Mouse (Mus musculus): Measurements from ENCODE around the gene Ppp2r5b. TPM values are rescaled to one million over a fixed set of nuclear protein-coding genes. Genes with fewer than 3 reads are reported as not detected.

The Ppp2r5b gene
- polyA plus RNA-seq, 1 experiment from 2014 or later, result 61.2 TPM

- no peak overlapping the region for H3K27ac ChIP-seq (ENCODE audit: low read depth, low read length)
- H3K4me1 ChIP-seq (ENCODE audit: control insufficient read depth, insufficient read depth, low read length), result peaks cover 8% of the 10 kb centered on the region
- H3K9ac ChIP-seq (ENCODE audit: low read length), result no peak overlapping the region
- 0 out of 2 replicates have a peak, but pooled peaks cover 2% of the 10 kb centered on the region for H3K36me3 ChIP-seq (ENCODE audit: control insufficient read depth, insufficient read depth, low read length)
- H3K4me3 ChIP-seq (ENCODE audit: low read depth, low read length), result no peak overlapping the region
- H3K4me2 ChIP-seq (ENCODE audit: low read depth), result no peak overlapping the region
- ATAC-seq (ENCODE audit: insufficient read depth, low FRiP score, low TSS enrichment) (no peak), DNase-seq (ENCODE audit: low spot score) (no peak)
- no peaks in the 10 kb centered on the region for H3K9me3 ChIP-seq (ENCODE audit: control insufficient read depth, low read length)
- WGBS, result 68% methylated on average over 7 of the region's 7 CpGs
- H3K27me3 ChIP-seq (ENCODE audit: control insufficient read depth, insufficient read depth, low read length), result no peaks in the 10 kb centered on the region
Observed at GRCm38 (mm10) chr19:6236842-6237241, 1.2 kb upstream of the Ppp2r5b start.

GRCm38 (mm10) chr19:6236053-6236441 lies 375 bp upstream of the Ppp2r5b start:
- peaks cover 8% of the 10 kb centered on the region for H3K4me1 ChIP-seq (ENCODE audit: control insufficient read depth, insufficient read depth, low read length)
- peak overlapping the region; percentile 79 for H3K4me3 ChIP-seq (ENCODE audit: low read depth, low read length)
- H3K36me3 ChIP-seq (ENCODE audit: control insufficient read depth, insufficient read depth, low read length), result 0 out of 2 replicates have a peak, but pooled peaks cover 2% of the 10 kb centered on the region
- ATAC-seq (ENCODE audit: insufficient read depth, low FRiP score, low TSS enrichment) (peak; percentile 85), DNase-seq (ENCODE audit: low spot score) (peak; percentile 92)
- no peaks in the 10 kb centered on the region for H3K9me3 ChIP-seq (ENCODE audit: control insufficient read depth, low read length)
- H3K9ac ChIP-seq (ENCODE audit: low read length), result peak overlapping the region; percentile 85
- 0% methylated on average over 9 of the region's 9 CpGs for WGBS
- no peaks in the 10 kb centered on the region for H3K27me3 ChIP-seq (ENCODE audit: control insufficient read depth, insufficient read depth, low read length)
- H3K27ac ChIP-seq (ENCODE audit: low read depth, low read length), result 0 out of 2 replicates have a peak overlapping the region, but pooled peaks have one; percentile 30
- peak overlapping the region; percentile 53 for H3K4me2 ChIP-seq (ENCODE audit: low read depth)

- ATAC-seq (ENCODE audit: insufficient read depth, low FRiP score, low TSS enrichment) (no peak), DNase-seq (ENCODE audit: low spot score) (no peak)
- H3K4me2 ChIP-seq (ENCODE audit: low read depth), result peak overlapping the region; percentile 53
- H3K4me1 ChIP-seq (ENCODE audit: control insufficient read depth, insufficient read depth, low read length), result peaks cover 8% of the 10 kb centered on the region
- 72% methylated on average over 11 of the region's 11 CpGs for WGBS
- no peaks in the 10 kb centered on the region for H3K9me3 ChIP-seq (ENCODE audit: control insufficient read depth, low read length)
- peak overlapping the region; percentile 79 for H3K4me3 ChIP-seq (ENCODE audit: low read depth, low read length)
- no peak overlapping the region for H3K27ac ChIP-seq (ENCODE audit: low read depth, low read length)
- peak overlapping the region; percentile 85; the same call in 1 of the 2 replicates for H3K9ac ChIP-seq (ENCODE audit: low read length)
- no peaks in the 10 kb centered on the region for H3K27me3 ChIP-seq (ENCODE audit: control insufficient read depth, insufficient read depth, low read length)
- H3K36me3 ChIP-seq (ENCODE audit: control insufficient read depth, insufficient read depth, low read length), result 0 out of 2 replicates have a peak, but pooled peaks cover 4% of the 10 kb centered on the region
Observed at GRCm38 (mm10) chr19:6234337-6235083, 1.2 kb downstream of the Ppp2r5b start.

GRCm38 (mm10) chr19:6233647-6234046 lies 2.0 kb downstream of the Ppp2r5b start:
- Histone ChIP-seq H3K4me3 (ENCODE audit: low read depth, low read length) (no peak overlapping the region), H3K27ac (ENCODE audit: low read depth, low read length) (no peak overlapping the region), H3K4me1 (ENCODE audit: control insufficient read depth, insufficient read depth, low read length) (peaks cover 8% of the 10 kb centered on the region), H3K9me3 (ENCODE audit: control insufficient read depth, low read length) (no peaks in the 10 kb centered on the region), H3K9ac (ENCODE audit: low read length) (no peak overlapping the region), H3K36me3 (ENCODE audit: control insufficient read depth, insufficient read depth, low read length) (peaks cover 7% of the 10 kb centered on the region), H3K27me3 (ENCODE audit: control insufficient read depth, insufficient read depth, low read length) (no peaks in the 10 kb centered on the region), H3K4me2 (ENCODE audit: low read depth) (no peak overlapping the region)
- DNase-seq (ENCODE audit: low spot score) (no peak), ATAC-seq (ENCODE audit: insufficient read depth, low FRiP score, low TSS enrichment) (no peak)
- WGBS, result 94% methylated on average over 16 of the region's 16 CpGs

DNA sequence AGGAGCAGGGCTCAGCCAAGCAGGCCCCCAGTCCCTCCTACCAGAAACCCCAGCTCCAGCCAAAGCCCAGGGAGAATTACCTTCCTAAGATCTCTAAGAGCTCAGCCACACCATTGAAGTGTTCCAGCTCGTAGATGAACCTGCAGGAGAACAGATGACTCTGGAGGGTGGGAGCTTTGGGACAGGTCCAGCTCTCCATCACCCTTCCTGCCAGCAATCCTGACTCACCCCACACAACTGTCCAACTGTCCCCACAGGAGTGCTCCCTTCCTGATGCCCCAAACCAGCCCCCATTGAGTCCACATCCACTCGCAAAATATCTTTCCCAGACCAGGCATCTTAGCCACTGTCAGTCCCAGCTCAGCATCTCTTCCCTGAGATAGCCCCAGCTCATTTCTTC lies 4.6 kb downstream of the Ppp2r5b start:
- WGBS, result 90% methylated on average over 2 of the region's 2 CpGs
- DNase-seq (ENCODE audit: low spot score) (no peak), ATAC-seq (ENCODE audit: insufficient read depth, low FRiP score, low TSS enrichment) (no peak)
- Histone ChIP-seq H3K9ac (ENCODE audit: low read length) (no peak overlapping the region), H3K4me3 (ENCODE audit: low read depth, low read length) (no peak overlapping the region), H3K9me3 (ENCODE audit: control insufficient read depth, low read length) (no peaks in the 10 kb centered on the region), H3K4me1 (ENCODE audit: control insufficient read depth, insufficient read depth, low read length) (peaks cover 8% of the 10 kb centered on the region), H3K36me3 (ENCODE audit: control insufficient read depth, insufficient read depth, low read length) (peaks cover 10% of the 10 kb centered on the region), H3K27ac (ENCODE audit: low read depth, low read length) (no peak overlapping the region), H3K27me3 (ENCODE audit: control insufficient read depth, insufficient read depth, low read length) (no peaks in the 10 kb centered on the region), H3K4me2 (ENCODE audit: low read depth) (no peak overlapping the region)

DNA sequence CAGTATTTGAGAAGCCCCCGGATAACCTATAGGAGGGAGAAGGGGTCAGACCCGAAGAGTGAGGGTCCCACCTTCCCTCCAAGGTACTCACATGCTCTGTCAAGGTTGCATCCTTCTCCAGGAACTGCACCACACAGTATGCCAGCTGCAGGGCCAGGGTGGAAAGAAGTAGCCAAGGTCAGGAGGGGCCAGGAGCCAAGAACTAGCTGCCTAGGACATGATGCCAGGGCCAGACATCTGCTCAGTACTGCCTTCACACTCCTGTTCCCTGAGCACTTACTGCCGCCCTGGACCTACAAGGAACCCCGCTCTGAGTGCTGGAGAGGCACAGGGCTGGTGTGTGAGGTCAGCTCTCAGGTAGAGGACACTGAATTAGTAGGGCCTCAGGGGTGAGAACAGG lies 5.3 kb downstream of the Ppp2r5b start:
- H3K4me1 ChIP-seq (ENCODE audit: control insufficient read depth, insufficient read depth, low read length), result peaks cover 8% of the 10 kb centered on the region
- ATAC-seq (ENCODE audit: insufficient read depth, low FRiP score, low TSS enrichment), result no peak
- no peak overlapping the region for H3K4me3 ChIP-seq (ENCODE audit: low read depth, low read length)
- H3K27ac ChIP-seq (ENCODE audit: low read depth, low read length), result no peak overlapping the region
- DNase-seq (ENCODE audit: low spot score), result no peak
- WGBS, result 86% methylated on average over 4 of the region's 4 CpGs
- no peaks in the 10 kb centered on the region for H3K9me3 ChIP-seq (ENCODE audit: control insufficient read depth, low read length)
- peaks cover 10% of the 10 kb centered on the region for H3K36me3 ChIP-seq (ENCODE audit: control insufficient read depth, insufficient read depth, low read length)
- no peaks in the 10 kb centered on the region for H3K27me3 ChIP-seq (ENCODE audit: control insufficient read depth, insufficient read depth, low read length)
- H3K9ac ChIP-seq (ENCODE audit: low read length), result no peak overlapping the region
- no peak overlapping the region for H3K4me2 ChIP-seq (ENCODE audit: low read depth)

- H3K27ac ChIP-seq (ENCODE audit: low read depth, low read length), result no peak overlapping the region
- H3K27me3 ChIP-seq (ENCODE audit: control insufficient read depth, insufficient read depth, low read length), result no peaks in the 10 kb centered on the region
- H3K4me1 ChIP-seq (ENCODE audit: control insufficient read depth, insufficient read depth, low read length), result no peaks in the 10 kb centered on the region
- H3K36me3 ChIP-seq (ENCODE audit: control insufficient read depth, insufficient read depth, low read length), result peaks cover 9% of the 10 kb centered on the region
- no peaks in the 10 kb centered on the region for H3K9me3 ChIP-seq (ENCODE audit: control insufficient read depth, low read length)
- no peak for DNase-seq (ENCODE audit: low spot score)
- WGBS, result 86% methylated on average over 4 of the region's 4 CpGs
- no peak overlapping the region for H3K9ac ChIP-seq (ENCODE audit: low read length)
- ATAC-seq (ENCODE audit: insufficient read depth, low FRiP score, low TSS enrichment), result no peak
- H3K4me2 ChIP-seq (ENCODE audit: low read depth), result no peak overlapping the region
- no peak overlapping the region for H3K4me3 ChIP-seq (ENCODE audit: low read depth, low read length)
Observed at GRCm38 (mm10) chr19:6227864-6228263, 7.8 kb downstream of the Ppp2r5b start.

- Histone ChIP-seq H3K9ac (ENCODE audit: low read length) (no peak overlapping the region), H3K9me3 (ENCODE audit: control insufficient read depth, low read length) (no peaks in the 10 kb centered on the region), H3K36me3 (ENCODE audit: control insufficient read depth, insufficient read depth, low read length) (peaks cover 9% of the 10 kb centered on the region), H3K4me2 (ENCODE audit: low read depth) (no peak overlapping the region), H3K27ac (ENCODE audit: low read depth, low read length) (no peak overlapping the region), H3K27me3 (ENCODE audit: control insufficient read depth, insufficient read depth, low read length) (no peaks in the 10 kb centered on the region), H3K4me1 (ENCODE audit: control insufficient read depth, insufficient read depth, low read length) (no peaks in the 10 kb centered on the region), H3K4me3 (ENCODE audit: low read depth, low read length) (no peak overlapping the region)
- ATAC-seq (ENCODE audit: insufficient read depth, low FRiP score, low TSS enrichment), result no peak
- DNase-seq (ENCODE audit: low spot score), result no peak
- 86% methylated on average over 14 of the region's 14 CpGs for WGBS
Observed at GRCm38 (mm10) chr19:6226763-6227162, 8.9 kb downstream of the Ppp2r5b start.

DNA sequence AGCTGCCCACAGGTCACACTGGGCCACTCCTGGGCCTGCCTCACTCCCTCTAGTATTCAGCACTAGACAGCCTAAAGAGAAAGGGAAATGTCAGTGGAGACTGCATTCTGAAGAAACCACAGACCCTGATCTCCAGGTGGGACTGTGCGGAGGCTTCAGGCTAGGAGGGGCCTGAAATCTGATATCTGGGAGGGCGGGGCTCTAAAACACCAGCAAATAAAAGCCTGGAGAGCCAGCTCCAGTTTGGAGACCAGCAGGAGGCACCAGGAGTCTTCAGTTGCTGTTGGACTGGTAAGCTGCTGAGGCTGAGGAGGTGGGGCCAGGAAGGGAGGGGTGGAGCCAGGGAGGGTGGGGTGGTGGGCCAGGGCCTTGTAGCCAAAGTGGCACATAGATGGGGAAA lies 9.5 kb downstream of the Ppp2r5b start, which contains the start of gene Gpha2:
Gene Gpha2 (plus strand): TSS at position 246 of the 400 bp plus-strand sequence.
- no peak within 1 kb of the TSS for H3K9ac ChIP-seq (ENCODE audit: low read length)
- no peak within 1 kb of the TSS for H3K27ac ChIP-seq (ENCODE audit: low read depth, low read length)
- peaks cover 9% of the 10 kb centered on the region for H3K36me3 ChIP-seq (ENCODE audit: control insufficient read depth, insufficient read depth, low read length)
- H3K27me3 ChIP-seq (ENCODE audit: control insufficient read depth, insufficient read depth, low read length), result no peaks in the 10 kb centered on the region
- H3K9me3 ChIP-seq (ENCODE audit: control insufficient read depth, low read length), result no peaks in the 10 kb centered on the region
- H3K4me2 ChIP-seq (ENCODE audit: low read depth), result no peak within 1 kb of the TSS
- DNase-seq (ENCODE audit: low spot score), result peak; percentile 23
- no peak within 1 kb of the TSS for H3K4me3 ChIP-seq (ENCODE audit: low read depth, low read length)
- 8% methylated on average over 2 of the region's 2 CpGs for WGBS
- no peaks in the 10 kb centered on the region for H3K4me1 ChIP-seq (ENCODE audit: control insufficient read depth, insufficient read depth, low read length)
- ATAC-seq (ENCODE audit: insufficient read depth, low FRiP score, low TSS enrichment), result no peak
